Mouse (Mus musculus) lung, embryonic 14.5 days (tissue): ENCODE data around the gene Cisd3. TPM values are rescaled to one million over a fixed set of nuclear protein-coding genes. Genes with fewer than 3 reads are reported as not detected.

ENCODE experiments used
- ATAC-seq: fragments of 200-750 bp; cut with Nextera tagmentation; 2 replicates; pipeline ENCODE4 v1.8.0; 2017; ENCODE audit warnings: mild to moderate bottlenecking, moderate TSS enrichment, moderate library complexity; ENCODE audit not compliant: insufficient read depth
- DNase-seq: peaks from one replicate; pipeline ENCODE4 v3.0.0-alpha.2; 2015
- H3K27ac ChIP-seq: fragments of 300-500 bp; sonication (generic); 2 replicates; pipeline ENCODE4 v1.5.1; 2014; ENCODE audit warnings: low read depth, mild to moderate bottlenecking, moderate library complexity
- H3K27me3 ChIP-seq: fragments of 300-500 bp; sonication (generic); 2 replicates; pipeline ENCODE4 v1.6.1; 2014; ENCODE audit warnings: low read length, control low read depth; ENCODE audit not compliant: insufficient read depth
- H3K36me3 ChIP-seq: fragments of 300-500 bp; sonication (generic); 2 replicates; pipeline ENCODE4 v1.6.1; 2014; ENCODE audit warnings: control low read depth; ENCODE audit not compliant: insufficient read depth
- H3K4me1 ChIP-seq: fragments of 300-500 bp; sonication (generic); 2 replicates; pipeline ENCODE4 v1.6.1; 2014; ENCODE audit warnings: antibody characterized with exemption, control low read depth; ENCODE audit not compliant: insufficient read depth
- H3K4me2 ChIP-seq: fragments of 300-500 bp; sonication (generic); 2 replicates; pipeline ENCODE4 v1.6.1; 2014; ENCODE audit warnings: mild to moderate bottlenecking
- H3K4me3 ChIP-seq: fragments of 300-500 bp; sonication (generic); 2 replicates; pipeline ENCODE4 v1.5.1; 2014; ENCODE audit warnings: low read depth, low read length
- H3K9ac ChIP-seq: fragments of 300-500 bp; sonication (generic); 2 replicates; pipeline ENCODE4 v1.6.1; 2014
- H3K9me3 ChIP-seq: fragments of 300-500 bp; sonication (generic); 2 replicates; pipeline ENCODE4 v1.6.1; 2016; ENCODE audit warnings: low read depth, low read length, control low read depth
- CTCF ChIP-seq: IDR thresholded peaks from 2 replicates; pipeline ENCODE4 v1.5.1; 2016; ENCODE audit warnings: antibody characterized with exemption, low read depth
- WGBS: fragments of 180-500 bp; shearing (Covaris S2); extraction: QIAGEN DNeasy Blood & Tissue Kit; methylation state at CpG from one replicate; pipeline ENCODE4 v1.1.7; 2014; 5-methylcytosine and 5-hydroxymethylcytosine counted together
- microRNA-seq: library from miRNA; unstranded; fragments of <30 nt; microRNA quantifications from one replicate; pipeline ENCODE4, GENCODE M21; 2016; ENCODE audit warnings: borderline number of aligned reads
- polyA plus RNA-seq: library from polyadenylated mRNA; unstranded; fragments of >200 nt; fragmentation: Nextera tagmentation; extraction: Ambion mirVana; gene quantifications from 2 replicates; pipeline ENCODE4 v1.2.1, GENCODE M21; 2014

Gene Cisd3
- polyA plus RNA-seq, 1 experiment from 2014 or later: 27.1 TPM

DNA sequence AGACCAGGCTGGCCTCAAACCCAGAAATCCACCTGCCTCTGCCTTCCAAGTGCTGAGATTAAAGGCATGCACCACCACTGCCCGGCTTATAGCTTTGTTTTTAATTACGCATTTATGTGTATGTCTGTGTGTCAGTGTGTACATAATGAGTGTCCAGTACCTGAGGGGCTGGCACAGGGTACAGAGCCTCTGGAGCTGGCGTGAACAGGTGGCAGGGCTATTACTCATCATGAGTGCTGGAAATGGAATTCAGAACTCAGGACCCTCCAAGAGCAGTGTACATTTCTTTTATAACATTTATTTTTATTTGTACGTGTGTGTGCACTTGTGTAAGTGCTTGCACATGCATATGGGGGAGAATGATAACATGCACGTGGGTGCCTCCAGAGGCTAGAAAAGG is 51.0 kb downstream of the Cisd3 start:
- WGBS: 85% methylated on average over 5 of the region's 5 CpGs
- H3K9me3 ChIP-seq: no peaks in the 10 kb centered on the region
- H3K27ac ChIP-seq: no peak overlapping the region
- H3K4me2 ChIP-seq: no peak overlapping the region
- no peak for ATAC-seq
- H3K4me3 ChIP-seq: no peak overlapping the region
- H3K9ac ChIP-seq: no peak overlapping the region
- no peaks in the 10 kb centered on the region for H3K27me3 ChIP-seq
- H3K4me1 ChIP-seq: no peaks in the 10 kb centered on the region
- DNase-seq: no peak
- peaks cover 12% of the 10 kb centered on the region; the same call in 1 of the 2 replicates for H3K36me3 ChIP-seq
- no peak for TF ChIP-seq CTCF

DNA sequence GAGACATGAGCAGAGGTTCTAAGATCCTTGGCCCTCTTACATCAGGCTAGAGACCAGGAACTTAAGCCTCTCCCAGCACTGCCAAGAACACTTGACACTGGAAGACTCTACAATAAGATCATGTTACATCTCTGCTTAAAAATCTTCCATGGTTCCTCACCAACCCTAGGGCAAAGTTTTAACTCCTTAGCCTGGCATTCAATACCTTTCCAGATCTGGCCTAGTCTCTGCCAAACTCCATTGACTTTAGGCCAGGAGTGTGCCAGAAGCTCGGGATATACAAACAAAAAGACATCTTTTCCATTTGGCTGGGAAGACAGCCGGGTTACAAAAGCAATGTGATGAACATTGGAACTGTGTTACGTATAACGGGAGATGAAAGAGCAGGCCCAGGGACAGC is 52.0 kb downstream of the Cisd3 start:
- H3K36me3 ChIP-seq: 0 out of 2 replicates have a peak, but pooled peaks cover 4% of the 10 kb centered on the region
- no peaks in the 10 kb centered on the region for H3K9me3 ChIP-seq
- no peak overlapping the region for H3K9ac ChIP-seq
- no peak overlapping the region for H3K4me2 ChIP-seq
- H3K27me3 ChIP-seq: no peaks in the 10 kb centered on the region
- H3K27ac ChIP-seq: no peak overlapping the region
- H3K4me3 ChIP-seq: no peak overlapping the region
- no peak for ATAC-seq
- no peak for DNase-seq
- no peak for TF ChIP-seq CTCF
- WGBS: 62% methylated on average over 4 of the region's 4 CpGs
- peaks cover 2% of the 10 kb centered on the region; the same call in 1 of the 2 replicates for H3K4me1 ChIP-seq

Small RNA genes within 50 kb of the gene (microRNA-seq; reads per million reads assigned to microRNA genes)
- gene Gm24158: not detected
- not detected for gene Mir6927

Other genes with a start within 250 kb of the Cisd3 start
- gene 4933428G20Rik, start 185.5 kb upstream of the Cisd3 start, polyA plus RNA-seq: 0.13 and 0.23 TPM in 2 replicates
- 0.68 and 0.70 TPM in 2 replicates for gene Srcin1, start 109.6 kb upstream of the Cisd3 start, polyA plus RNA-seq
- 6.1 and 7.4 TPM in 2 replicates for gene Epop, start 56.1 kb upstream of the Cisd3 start, polyA plus RNA-seq
- 5.2 TPM in 2 replicates for gene Mllt6, start 22.4 kb upstream of the Cisd3 start, polyA plus RNA-seq
- gene Pcgf2, start 14.7 kb downstream of the Cisd3 start, polyA plus RNA-seq: 16.0 and 19.7 TPM in 2 replicates
- gene Psmb3, start 17.6 kb downstream of the Cisd3 start, polyA plus RNA-seq: 496 and 514 TPM in 2 replicates
- 1.3 and 2.3 TPM in 2 replicates for gene Pip4k2b, start 58.9 kb downstream of the Cisd3 start, polyA plus RNA-seq
- gene Cwc25, start 80.7 kb downstream of the Cisd3 start, polyA plus RNA-seq: 13.3 and 14.2 TPM in 2 replicates
- gene 1700001P01Rik, start 90.1 kb downstream of the Cisd3 start, polyA plus RNA-seq: 0.32 TPM in 1 of 2 replicates, not detected in the other
- gene Rpl23, start 96.6 kb downstream of the Cisd3 start, polyA plus RNA-seq: 663 and 721 TPM in 2 replicates
- gene Lasp1, start 113.2 kb downstream of the Cisd3 start, polyA plus RNA-seq: 110 and 123 TPM in 2 replicates
- 6.1 and 6.8 TPM in 2 replicates for gene B230217C12Rik, start 155.0 kb downstream of the Cisd3 start, polyA plus RNA-seq
- 0.84 and 0.85 TPM in 2 replicates for gene Fbxo47, start 198.3 kb downstream of the Cisd3 start, polyA plus RNA-seq